Mouse (Mus musculus): Measurements from ENCODE around the gene Relb.

GRCm38 (mm10) chr7:19678901-19679300 is 49.7 kb upstream of the Relb start:
- TF ChIP-seq CTCF (IDR thresholded peaks at IDR 0.05; ENCODE audit: extremely low read depth, insufficient read length, insufficient replicate concordance, low read depth, low read length) = no peak
- no peak for TF ChIP-seq POLR2A (IDR thresholded peaks at IDR 0.05; ENCODE audit: low read depth, low read length)
